Mouse (Mus musculus) frontal cortex, postnatal 14 days (tissue): ENCODE data around the gene Olfr559.

ENCODE experiments used
- DNase-seq, 2 experiments: peaks; one replicate each; pipeline ENCODE4 v3.0.0; 2022; ENCODE audit warnings: low spot score in 2 of 2

Gene Olfr559

GRCm38 (mm10) chr7:102727391-102727790, at the start of gene Olfr559:
Olfr559 (minus strand) TSS chr7:102727491.
- DNase-seq = no peak

GRCm38 (mm10) chr7:102770921-102771320, 43.6 kb upstream of the Olfr559 start, which contains the start of gene Olfr561:
Olfr561 (plus strand) TSS chr7:102771221.
- DNase-seq = no peak

- no peak for DNase-seq
Observed at GRCm38 (mm10) chr7:102759266-102759665, 32.0 kb upstream of the Olfr559 start, which contains the start of the genes Olfr560 and Olfr78. Olfr560 (minus strand) TSS chr7:102759366. Olfr78 (minus strand) TSS chr7:102759471.

GRCm38 (mm10) chr7:102752086-102752485, 24.8 kb upstream of the Olfr559 start:
- DNase-seq = no peak

- DNase-seq = no peak
Observed at GRCm38 (mm10) chr7:102737705-102738104, 10.4 kb upstream of the Olfr559 start.

- DNase-seq = no peak
Observed at GRCm38 (mm10) chr7:102733793-102734192, 6.5 kb upstream of the Olfr559 start.

- no peak for DNase-seq
Observed at GRCm38 (mm10) chr7:102718970-102719369, 8.3 kb downstream of the Olfr559 start, which contains the start of gene Olfr33. Olfr33 (minus strand) TSS chr7:102719070.

GRCm38 (mm10) chr7:102701915-102702314, 25.4 kb downstream of the Olfr559 start, which contains the start of gene Olfr558:
Olfr558 (plus strand) TSS chr7:102702215.
- no peak for DNase-seq

- DNase-seq = no peak
Observed at GRCm38 (mm10) chr7:102698461-102698860, 28.8 kb downstream of the Olfr559 start.

GRCm38 (mm10) chr7:102695358-102696125, 31.7 kb downstream of the Olfr559 start, which contains the start of gene Olfr557:
Olfr557 (plus strand) TSS chr7:102695910.
- no peak for DNase-seq

- DNase-seq = peak; percentile 80 to 86
Observed at GRCm38 (mm10) chr7:102686944-102687501, 40.3 kb downstream of the Olfr559 start, which contains the start of gene Trim68. Trim68 (minus strand) TSS chr7:102687327.

- DNase-seq = no peak
Observed at GRCm38 (mm10) chr7:102681916-102682315, 45.4 kb downstream of the Olfr559 start.

GRCm38 (mm10) chr7:102676225-102676624, 51.1 kb downstream of the Olfr559 start:
- DNase-seq = no peak
